Mouse (Mus musculus) heart, adult 2 months (tissue): ENCODE measurements at regions not wholly inside any gene's neighbourhood (a gene's known extent, or its start where the extent isn't known, plus 50 kb on each side); places are given as distances from the start of the nearest gene placed in this dataset.

ENCODE experiments used
- CTCF ChIP-seq: fragments of 200-600 bp; IDR thresholded peaks from 2 replicates; pipeline ENCODE4 v1.8.1; 2022; ENCODE audit warnings: antibody characterized with exemption, mild to moderate bottlenecking, moderate library complexity
- POLR2A ChIP-seq: fragments of 200-500 bp; IDR thresholded peaks from 2 replicates; pipeline ENCODE4 v1.6.1; 2011; ENCODE audit warnings: mild to moderate bottlenecking, low read depth, low read length, control low read depth; ENCODE audit not compliant: insufficient read depth

GRCm38 (mm10) chr11:20404476-20404875, 72.0 kb upstream of the Slc1a4 start:
- TF ChIP-seq POLR2A = no peak
- no peak for TF ChIP-seq CTCF
